Mouse (Mus musculus) layer of hippocampus, adult 2 months (tissue): ENCODE measurements at regions not wholly inside any gene's neighbourhood (a gene's known extent, or its start where the extent isn't known, plus 50 kb on each side); places are given as distances from the start of the nearest gene placed in this dataset.
"Not testable (repeated sequence)": the region's sequence is repeated elsewhere in the genome, so short reads cannot be mapped to it uniquely, and the experiment has no call there.

Source experiments
- DNase-seq, 2 experiments: peaks; one replicate each; pipeline ENCODE4 v3.0.0; 2022; ENCODE audit warnings: low spot score in 2 of 2
- H3K27ac ChIP-seq: fragments of 200-600 bp; 2 replicates; pipeline ENCODE4 v1.8.1; 2022
- H3K4me3 ChIP-seq: fragments of 200-600 bp; 2 replicates; pipeline ENCODE4 v1.8.1; 2022; ENCODE audit warnings: mild to moderate bottlenecking
- CTCF ChIP-seq: fragments of 200-600 bp; conservative IDR thresholded peaks from 2 replicates; pipeline ENCODE4 v1.8.1; 2022; ENCODE audit warnings: antibody characterized with exemption, mild to moderate bottlenecking, moderate library complexity

DNA sequence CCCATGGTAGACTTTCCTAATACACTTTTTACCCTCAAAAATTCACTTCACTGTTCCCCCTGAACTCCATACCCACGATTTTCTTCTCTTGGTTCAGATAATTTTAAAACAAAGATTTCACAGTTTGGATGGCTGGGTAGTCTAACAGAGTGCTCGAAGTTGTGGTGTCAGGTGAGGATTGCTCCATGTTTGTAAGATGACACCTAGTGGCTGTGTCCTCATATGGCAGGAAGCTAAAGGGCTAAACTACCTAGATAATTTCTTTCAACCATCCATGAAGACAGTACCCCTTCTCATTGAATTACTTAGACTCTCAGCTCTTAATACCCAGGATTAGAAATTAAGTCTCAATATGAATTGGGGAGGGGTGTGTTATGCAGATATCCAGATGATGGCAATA is 708.9 kb upstream of the Cypt1 start:
- DNase-seq = no peak
- H3K4me3 ChIP-seq = no peak overlapping the region
- no peak overlapping the region for H3K27ac ChIP-seq
- peak; percentile 65 for TF ChIP-seq CTCF

DNA sequence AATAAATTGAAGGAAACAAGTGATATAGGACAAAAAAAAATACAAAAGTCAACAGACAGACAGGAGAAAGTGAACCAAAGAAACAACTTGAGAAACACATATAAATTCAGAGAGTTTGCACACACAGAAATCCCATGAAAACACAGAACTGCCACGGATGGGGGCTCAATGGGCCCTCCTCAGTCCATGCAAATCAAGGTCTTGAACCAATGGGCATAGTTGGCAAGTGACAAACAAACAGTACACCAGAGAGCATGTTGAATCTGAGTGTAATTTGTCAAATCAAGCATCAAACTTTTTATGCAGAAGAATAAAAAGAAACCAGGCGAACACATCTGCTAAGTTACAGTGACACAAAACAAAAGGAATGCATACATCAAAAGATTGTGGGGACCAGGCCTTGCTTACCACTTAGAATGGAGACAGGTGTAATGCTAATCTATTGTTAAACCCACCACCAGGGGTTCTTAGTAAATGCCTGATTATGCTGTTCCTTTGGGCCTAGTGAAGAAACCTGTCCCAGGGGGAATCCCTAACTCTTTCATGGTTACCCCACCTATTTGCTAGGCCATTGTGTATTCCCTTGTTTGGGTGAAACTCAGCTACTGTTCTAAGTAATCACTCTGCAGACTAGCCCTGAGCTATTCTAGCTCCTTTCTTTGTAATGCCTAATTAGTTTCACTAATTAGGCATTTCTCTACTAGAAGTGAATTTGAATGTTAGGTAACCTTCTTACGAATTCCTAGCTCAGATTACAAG is 676.4 kb upstream of the Cypt1 start:
- DNase-seq, H3K27ac ChIP-seq, H3K4me3 ChIP-seq: not testable (repeated sequence)
